Mouse (Mus musculus): ENCODE data around the gene Gmnn. TPM values are rescaled to one million over a fixed set of nuclear protein-coding genes. Genes with fewer than 3 reads are reported as not detected.
A peak's percentile ranks its signal among the peaks of the same experiment; 100 is the strongest.
"Not testable (repeated sequence)": the region's sequence is repeated elsewhere in the genome, so short reads cannot be mapped to it uniquely, and the experiment has no call there.

Gene Gmnn
- polyA plus RNA-seq, 1 experiment from 2014 or later: 118 TPM

DNA sequence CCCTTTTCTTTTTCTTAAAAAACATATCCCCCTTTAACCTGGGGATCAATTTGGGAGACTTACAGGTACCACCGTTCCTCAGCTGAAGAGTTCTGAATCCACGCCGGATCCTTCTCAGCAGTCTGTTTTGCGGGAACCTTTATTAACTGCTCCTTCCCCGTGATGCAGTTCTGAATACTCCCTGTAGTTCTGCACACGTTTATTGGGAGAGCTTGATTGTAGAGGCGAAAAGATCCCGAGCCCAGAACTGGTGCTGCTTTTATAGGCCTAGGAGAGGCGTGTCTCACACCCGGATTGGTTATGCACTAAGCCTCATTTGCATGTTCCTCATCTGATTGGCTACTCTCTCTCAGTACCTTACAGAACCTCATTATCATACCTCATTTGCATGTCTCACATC lies 9.8 kb upstream of the Gmnn start:
- H3K4me3 ChIP-seq (ENCODE audit: low read length); H3K4me2 ChIP-seq (ENCODE audit: low read depth, low read length); ATAC-seq (replicated peaks; ENCODE audit: extremely low read depth, insufficient read depth, low FRiP score); H3K36me3 ChIP-seq (ENCODE audit: control insufficient read depth, insufficient read depth); H3K9me3 ChIP-seq (replicated peaks; ENCODE audit: control insufficient read depth, low read length); H3K4me1 ChIP-seq (ENCODE audit: control insufficient read depth, insufficient read depth, low read length); H3K27ac ChIP-seq (ENCODE audit: low read length); H3K27me3 ChIP-seq (ENCODE audit: control insufficient read depth, insufficient read depth, low read length); H3K9ac ChIP-seq (ENCODE audit: low read length): not testable (repeated sequence)
- 92% methylated on average over 10 of the region's 10 CpGs for WGBS

DNA sequence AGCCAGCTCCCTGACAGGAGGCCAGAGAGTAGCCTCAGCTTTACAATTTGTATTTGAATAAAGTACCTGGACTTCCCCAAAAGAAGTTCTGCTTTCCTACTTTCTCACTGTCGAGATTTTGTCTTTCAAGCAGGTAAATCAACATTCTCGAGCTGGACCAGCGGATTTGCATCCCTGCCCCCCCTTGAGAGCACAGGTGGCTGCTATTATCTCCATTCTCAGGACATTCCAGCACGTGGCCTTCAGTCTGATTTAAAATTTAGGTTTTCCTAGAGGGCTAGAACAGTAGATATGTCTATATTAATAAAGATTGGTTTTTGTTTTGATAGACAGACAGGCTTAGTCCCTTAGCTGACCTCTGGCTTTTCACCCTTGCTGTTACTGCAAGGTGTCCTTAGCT lies 6.1 kb upstream of the Gmnn start:
- not testable (repeated sequence) for H3K9ac ChIP-seq (ENCODE audit: low read length); H3K4me1 ChIP-seq (ENCODE audit: control insufficient read depth, insufficient read depth, low read length); H3K27ac ChIP-seq (ENCODE audit: low read length); H3K4me2 ChIP-seq (ENCODE audit: low read depth, low read length); H3K9me3 ChIP-seq (replicated peaks; ENCODE audit: control insufficient read depth, low read length); H3K27me3 ChIP-seq (ENCODE audit: control insufficient read depth, insufficient read depth, low read length); H3K36me3 ChIP-seq (ENCODE audit: control insufficient read depth, insufficient read depth); ATAC-seq (replicated peaks; ENCODE audit: extremely low read depth, insufficient read depth, low FRiP score); H3K4me3 ChIP-seq (ENCODE audit: low read length)
- 69% methylated on average over 4 of the region's 4 CpGs for WGBS

DNA sequence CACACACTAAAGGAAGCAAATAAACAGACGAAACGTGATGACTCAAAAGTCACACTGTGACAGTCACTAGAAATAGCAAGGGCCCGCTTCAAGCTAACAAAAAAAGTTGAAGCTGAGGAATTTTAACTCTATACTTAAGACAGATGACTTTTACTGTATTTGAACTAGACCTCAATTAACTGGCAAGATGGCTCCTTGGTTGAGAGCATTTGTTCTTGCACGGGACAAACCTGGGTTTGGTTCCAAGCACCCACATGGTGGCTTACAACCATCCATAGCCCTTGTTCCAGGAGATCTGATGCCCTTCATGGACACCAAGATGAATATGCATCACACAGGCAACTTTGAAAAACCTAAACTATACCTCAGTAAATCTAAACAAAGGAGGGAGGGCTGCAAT lies 531 bp upstream of the Gmnn start:
- H3K4me1 ChIP-seq (ENCODE audit: control insufficient read depth, insufficient read depth, low read length): peaks cover 15% of the 10 kb centered on the region
- H3K27me3 ChIP-seq (ENCODE audit: control insufficient read depth, insufficient read depth, low read length): no peaks in the 10 kb centered on the region
- H3K4me3 ChIP-seq (ENCODE audit: low read length): peak overlapping the region; percentile 98
- H3K4me2 ChIP-seq (ENCODE audit: low read depth, low read length): peak overlapping the region; percentile 82
- H3K36me3 ChIP-seq (ENCODE audit: control insufficient read depth, insufficient read depth): peaks cover 10% of the 10 kb centered on the region; the same call in 1 of the 2 replicates
- WGBS: 28% methylated on average over 4 of the region's 4 CpGs
- no peaks in the 10 kb centered on the region for H3K9me3 ChIP-seq (replicated peaks; ENCODE audit: control insufficient read depth, low read length)
- H3K9ac ChIP-seq (ENCODE audit: low read length): peak overlapping the region; percentile 93
- ATAC-seq (replicated peaks; ENCODE audit: extremely low read depth, insufficient read depth, low FRiP score): no peak
- H3K27ac ChIP-seq (ENCODE audit: low read length): peak overlapping the region; percentile 98

DNA sequence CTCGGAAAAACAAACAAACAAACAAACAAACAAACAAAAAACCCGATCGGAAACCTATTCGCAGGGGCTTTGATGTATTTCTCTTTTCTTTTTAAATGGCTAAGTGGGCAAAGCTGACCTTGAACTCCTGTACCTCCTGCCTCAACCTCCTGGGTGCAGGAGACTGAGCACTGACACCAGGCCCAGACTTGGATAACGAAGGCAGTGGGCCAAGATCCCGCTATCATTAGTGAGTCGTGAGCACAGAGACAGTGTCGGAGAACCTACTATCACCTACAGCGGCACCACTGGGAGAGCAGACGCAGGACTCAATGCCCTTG lies 680 bp downstream of the Gmnn start:
- H3K4me1 ChIP-seq (ENCODE audit: control insufficient read depth, insufficient read depth, low read length): peaks cover 15% of the 10 kb centered on the region
- H3K4me2 ChIP-seq (ENCODE audit: low read depth, low read length): peak overlapping the region; percentile 82
- WGBS: 3% methylated on average over 10 of the region's 10 CpGs
- peak overlapping the region; percentile 98 for H3K4me3 ChIP-seq (ENCODE audit: low read length)
- H3K27ac ChIP-seq (ENCODE audit: low read length): peak overlapping the region; percentile 98
- peak overlapping the region; percentile 93 for H3K9ac ChIP-seq (ENCODE audit: low read length)
- no peaks in the 10 kb centered on the region for H3K9me3 ChIP-seq (replicated peaks; ENCODE audit: control insufficient read depth, low read length)
- H3K27me3 ChIP-seq (ENCODE audit: control insufficient read depth, insufficient read depth, low read length): no peaks in the 10 kb centered on the region
- peaks cover 21% of the 10 kb centered on the region for H3K36me3 ChIP-seq (ENCODE audit: control insufficient read depth, insufficient read depth)
- no peak for ATAC-seq (replicated peaks; ENCODE audit: extremely low read depth, insufficient read depth, low FRiP score)

DNA sequence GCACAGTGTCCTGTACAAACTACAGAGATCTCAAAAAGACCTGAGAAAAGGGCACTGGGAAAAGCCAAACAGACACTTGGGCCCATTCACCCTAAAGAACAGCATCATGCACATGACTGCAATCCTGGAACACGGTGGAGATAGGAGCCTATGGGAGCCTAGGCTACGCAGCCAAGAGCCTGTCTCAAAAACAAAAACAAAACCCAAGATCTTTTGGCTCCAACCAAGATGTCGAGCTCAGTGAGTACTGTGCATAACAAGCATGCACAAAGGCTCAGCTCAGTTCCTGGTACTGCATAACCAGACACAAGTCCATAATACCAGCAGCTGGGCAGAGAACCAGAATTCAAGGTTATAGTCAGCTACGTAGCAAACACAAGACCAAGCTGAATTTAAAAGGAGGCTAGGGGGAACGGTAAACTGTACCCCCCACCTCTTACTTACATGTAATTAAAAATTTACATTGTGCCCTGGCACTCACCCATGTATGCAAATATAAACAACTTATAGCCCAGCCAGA lies 1.3 kb downstream of the Gmnn start:
- peaks cover 15% of the 10 kb centered on the region for H3K4me1 ChIP-seq (ENCODE audit: control insufficient read depth, insufficient read depth, low read length)
- peak overlapping the region; percentile 93 for H3K9ac ChIP-seq (ENCODE audit: low read length)
- H3K4me2 ChIP-seq (ENCODE audit: low read depth, low read length): peak overlapping the region; percentile 82
- H3K27me3 ChIP-seq (ENCODE audit: control insufficient read depth, insufficient read depth, low read length): no peaks in the 10 kb centered on the region
- no peaks in the 10 kb centered on the region for H3K9me3 ChIP-seq (replicated peaks; ENCODE audit: control insufficient read depth, low read length)
- H3K27ac ChIP-seq (ENCODE audit: low read length): peak overlapping the region; percentile 98
- peaks cover 26% of the 10 kb centered on the region for H3K36me3 ChIP-seq (ENCODE audit: control insufficient read depth, insufficient read depth)
- 40% methylated on average over 5 of the region's 5 CpGs for WGBS
- H3K4me3 ChIP-seq (ENCODE audit: low read length): peak overlapping the region; percentile 98
- no peak for ATAC-seq (replicated peaks; ENCODE audit: extremely low read depth, insufficient read depth, low FRiP score)

DNA sequence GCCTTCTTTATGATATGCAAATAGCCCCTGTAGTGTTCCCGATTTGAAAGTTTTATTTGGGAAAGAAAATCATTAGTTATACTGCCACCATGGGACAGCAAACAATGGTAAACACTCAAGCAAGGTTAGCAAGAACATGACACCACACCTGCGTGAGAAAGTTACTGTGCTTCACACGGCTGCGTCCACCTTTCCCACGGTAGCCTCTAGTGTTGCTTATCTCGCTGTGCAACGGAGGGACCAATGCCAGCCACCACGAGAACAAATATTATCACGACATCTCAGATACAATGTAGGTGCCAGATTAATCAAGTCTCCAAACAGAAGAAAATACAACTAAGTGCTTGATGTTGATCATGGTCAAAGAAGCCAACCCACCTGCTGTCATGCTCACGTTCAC lies 2.3 kb downstream of the Gmnn start:
- H3K27me3 ChIP-seq (ENCODE audit: control insufficient read depth, insufficient read depth, low read length): no peaks in the 10 kb centered on the region
- no peak overlapping the region for H3K4me2 ChIP-seq (ENCODE audit: low read depth, low read length)
- H3K4me3 ChIP-seq (ENCODE audit: low read length): no peak overlapping the region
- H3K27ac ChIP-seq (ENCODE audit: low read length): no peak overlapping the region
- peaks cover 15% of the 10 kb centered on the region for H3K4me1 ChIP-seq (ENCODE audit: control insufficient read depth, insufficient read depth, low read length)
- no peaks in the 10 kb centered on the region for H3K9me3 ChIP-seq (replicated peaks; ENCODE audit: control insufficient read depth, low read length)
- no peak for ATAC-seq (replicated peaks; ENCODE audit: extremely low read depth, insufficient read depth, low FRiP score)
- 83% methylated on average over 10 of the region's 10 CpGs for WGBS
- H3K36me3 ChIP-seq (ENCODE audit: control insufficient read depth, insufficient read depth): peaks cover 34% of the 10 kb centered on the region
- H3K9ac ChIP-seq (ENCODE audit: low read length): no peak overlapping the region

GRCm38 (mm10) chr13:24757820-24758564 lies 3.7 kb downstream of the Gmnn start:
- Histone ChIP-seq H3K4me3 (ENCODE audit: low read length) (no peak overlapping the region), H3K27me3 (ENCODE audit: control insufficient read depth, insufficient read depth, low read length) (no peaks in the 10 kb centered on the region), H3K27ac (ENCODE audit: low read length) (no peak overlapping the region), H3K9me3 (replicated peaks; ENCODE audit: control insufficient read depth, low read length) (no peaks in the 10 kb centered on the region), H3K36me3 (ENCODE audit: control insufficient read depth, insufficient read depth) (peaks cover 40% of the 10 kb centered on the region), H3K9ac (ENCODE audit: low read length) (no peak overlapping the region), H3K4me1 (ENCODE audit: control insufficient read depth, insufficient read depth, low read length) (peaks cover 15% of the 10 kb centered on the region), H3K4me2 (ENCODE audit: low read depth, low read length) (no peak overlapping the region)
- ATAC-seq (replicated peaks; ENCODE audit: extremely low read depth, insufficient read depth, low FRiP score): no peak
- 76% methylated on average over 12 of the region's 12 CpGs for WGBS

- 0 out of 2 replicates have a peak, but pooled peaks cover 9% of the 10 kb centered on the region for H3K4me1 ChIP-seq (ENCODE audit: control insufficient read depth, insufficient read depth, low read length)
- no peak overlapping the region for H3K27ac ChIP-seq (ENCODE audit: low read length)
- H3K27me3 ChIP-seq (ENCODE audit: control insufficient read depth, insufficient read depth, low read length): no peaks in the 10 kb centered on the region
- ATAC-seq (replicated peaks; ENCODE audit: extremely low read depth, insufficient read depth, low FRiP score): no peak
- H3K9me3 ChIP-seq (replicated peaks; ENCODE audit: control insufficient read depth, low read length): no peaks in the 10 kb centered on the region
- H3K9ac ChIP-seq (ENCODE audit: low read length): no peak overlapping the region
- WGBS: 96% methylated on average over 3 of the region's 3 CpGs
- peaks cover 45% of the 10 kb centered on the region for H3K36me3 ChIP-seq (ENCODE audit: control insufficient read depth, insufficient read depth)
- no peak overlapping the region for H3K4me2 ChIP-seq (ENCODE audit: low read depth, low read length)
- H3K4me3 ChIP-seq (ENCODE audit: low read length): no peak overlapping the region
These were observed 5.0 kb downstream of the Gmnn start for GRCm38 (mm10) chr13:24756756-24757155.

GRCm38 (mm10) chr13:24751396-24751795 lies 10.3 kb downstream of the Gmnn start:
- ATAC-seq (replicated peaks; ENCODE audit: extremely low read depth, insufficient read depth, low FRiP score): no peak
- WGBS: 87% methylated on average over 8 of the region's 8 CpGs
- H3K36me3 ChIP-seq (ENCODE audit: control insufficient read depth, insufficient read depth): peaks cover 43% of the 10 kb centered on the region

More at GRCm38 (mm10) chr13:24751396-24751795, 10.3 kb downstream of the Gmnn start:
- no peaks in the 10 kb centered on the region for H3K27me3 ChIP-seq (ENCODE audit: control insufficient read depth, insufficient read depth, low read length)
- 0 out of 2 replicates have a peak, but pooled peaks cover 3% of the 10 kb centered on the region for H3K4me1 ChIP-seq (ENCODE audit: control insufficient read depth, insufficient read depth, low read length)
- no peak overlapping the region for H3K27ac ChIP-seq (ENCODE audit: low read length)
- H3K9ac ChIP-seq (ENCODE audit: low read length): no peak overlapping the region
- no peak overlapping the region for H3K4me2 ChIP-seq (ENCODE audit: low read depth, low read length)
- no peak overlapping the region for H3K4me3 ChIP-seq (ENCODE audit: low read length)
- no peaks in the 10 kb centered on the region for H3K9me3 ChIP-seq (replicated peaks; ENCODE audit: control insufficient read depth, low read length)

Measured in heart, embryonic 16.5 days (tissue).